Mouse (Mus musculus): ENCODE data around the gene Tbxas1.

Tbxas1 gene

GRCm38 (mm10) chr6:38960791-38961426 lies 85.7 kb downstream of the Tbxas1 start:
- no peak for DNase-seq (ENCODE audit: low spot score)

GRCm38 (mm10) chr6:38961427-38962033 lies 86.3 kb downstream of the Tbxas1 start:
- no peak for DNase-seq (ENCODE audit: low spot score)

- no peak for DNase-seq (ENCODE audit: low spot score)
These were observed 91.6 kb downstream of the Tbxas1 start for GRCm38 (mm10) chr6:38966839-38967238.

GRCm38 (mm10) chr6:38967288-38967687 lies 92.1 kb downstream of the Tbxas1 start:
- no peak for DNase-seq (ENCODE audit: low spot score)

GRCm38 (mm10) chr6:38967988-38968387 lies 92.8 kb downstream of the Tbxas1 start:
- no peak for DNase-seq (ENCODE audit: low spot score)

- DNase-seq (ENCODE audit: low spot score) = no peak
These were observed 94.9 kb downstream of the Tbxas1 start for GRCm38 (mm10) chr6:38969944-38970740.

GRCm38 (mm10) chr6:38970759-38971158 lies 95.6 kb downstream of the Tbxas1 start:
- DNase-seq (ENCODE audit: low spot score) = no peak

- DNase-seq (ENCODE audit: low spot score) = no peak
These were observed 97.6 kb downstream of the Tbxas1 start for GRCm38 (mm10) chr6:38972826-38973225.

GRCm38 (mm10) chr6:38973441-38974161 lies 98.4 kb downstream of the Tbxas1 start:
- DNase-seq (ENCODE audit: low spot score) = no peak

GRCm38 (mm10) chr6:38974162-38974525 lies 98.9 kb downstream of the Tbxas1 start:
- no peak for DNase-seq (ENCODE audit: low spot score)

- peak; percentile 24 for DNase-seq (ENCODE audit: low spot score)
These were observed 99.5 kb downstream of the Tbxas1 start for GRCm38 (mm10) chr6:38974536-38975268.

- DNase-seq (ENCODE audit: low spot score) = no peak
These were observed 100.7 kb downstream of the Tbxas1 start for GRCm38 (mm10) chr6:38975866-38976265.

- no peak for DNase-seq (ENCODE audit: low spot score)
These were observed 101.2 kb downstream of the Tbxas1 start for GRCm38 (mm10) chr6:38976355-38976754.

- DNase-seq (ENCODE audit: low spot score) = no peak
These were observed 105.9 kb downstream of the Tbxas1 start for GRCm38 (mm10) chr6:38980921-38981715.

- no peak for DNase-seq (ENCODE audit: low spot score)
These were observed 106.9 kb downstream of the Tbxas1 start for GRCm38 (mm10) chr6:38982071-38982470.

GRCm38 (mm10) chr6:38982656-38983055 lies 107.5 kb downstream of the Tbxas1 start:
- DNase-seq (ENCODE audit: low spot score) = no peak

- no peak for DNase-seq (ENCODE audit: low spot score)
These were observed 107.9 kb downstream of the Tbxas1 start for GRCm38 (mm10) chr6:38983060-38983459.

GRCm38 (mm10) chr6:38984626-38985025 lies 109.4 kb downstream of the Tbxas1 start:
- DNase-seq (ENCODE audit: low spot score) = no peak

- DNase-seq (ENCODE audit: low spot score) = no peak
These were observed 111.4 kb downstream of the Tbxas1 start for GRCm38 (mm10) chr6:38986641-38987040.

- DNase-seq (ENCODE audit: low spot score) = no peak
These were observed 116.8 kb downstream of the Tbxas1 start for GRCm38 (mm10) chr6:38992016-38992415.

GRCm38 (mm10) chr6:38995774-38996173 lies 120.6 kb downstream of the Tbxas1 start:
- DNase-seq (ENCODE audit: low spot score) = no peak

All from layer of hippocampus, adult 9-10 months (tissue).